Mouse (Mus musculus) lung, postnatal 14 days (tissue): ENCODE measurements around the gene Phlda2.

Source experiments
- DNase-seq: peaks from one replicate; pipeline ENCODE4 v3.0.0; 2021

Phlda2 gene

DNA sequence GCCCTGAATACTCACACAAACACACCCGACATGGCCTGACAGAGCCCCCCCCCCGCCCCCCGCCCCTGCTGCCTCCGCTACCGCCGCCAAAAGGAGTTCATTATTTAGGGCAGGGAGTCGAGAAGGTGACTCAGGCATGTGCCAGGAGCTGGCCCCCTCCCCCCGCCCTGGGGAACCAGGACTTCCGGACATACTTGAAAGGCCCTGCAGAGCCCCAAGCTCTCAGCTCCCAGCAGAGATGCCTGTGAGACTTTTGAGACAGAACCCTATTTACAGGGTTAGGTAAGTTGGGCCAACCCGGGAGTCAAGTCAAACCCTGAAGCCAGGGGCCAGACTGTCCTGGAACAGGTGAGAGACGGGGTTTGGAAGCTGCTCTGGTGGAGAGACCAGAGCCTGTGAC is 41.0 kb downstream of the Phlda2 start:
- no peak for DNase-seq

DNA sequence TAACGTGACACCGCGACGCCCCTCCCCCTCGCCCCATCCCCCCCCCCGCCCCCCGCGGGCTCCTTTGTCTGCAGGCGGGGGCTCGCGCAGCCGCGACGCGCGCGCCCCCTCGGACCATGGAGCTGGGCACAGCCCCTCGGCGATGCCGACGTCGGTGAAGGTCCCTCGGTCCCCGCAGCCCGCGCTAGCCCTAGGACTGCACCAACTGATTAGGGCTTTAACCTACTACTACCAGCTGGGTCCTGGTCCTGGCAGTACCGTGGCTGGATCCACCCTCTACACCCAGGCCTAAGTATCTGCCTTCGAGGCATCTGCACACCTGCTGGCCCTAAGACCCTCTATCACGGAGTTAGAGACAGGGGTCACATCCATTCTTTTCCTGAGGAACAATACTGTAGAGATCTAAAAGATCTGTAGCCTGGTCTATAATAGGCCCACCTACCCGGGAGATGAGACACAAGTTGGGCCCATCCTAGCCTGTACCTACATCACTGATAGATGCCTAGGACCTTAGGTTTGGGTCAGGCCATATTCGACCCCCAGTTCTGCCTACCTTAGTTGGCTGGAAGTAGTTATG is 41.6 kb downstream of the Phlda2 start:
- DNase-seq: no peak

- DNase-seq: peak; percentile 89
Observed at GRCm38 (mm10) chr7:143460874-143461273, 42.1 kb downstream of the Phlda2 start, which contains the start of gene Cdkn1c. Gene Cdkn1c, minus strand, starts transcription at chr7:143461050.

DNA sequence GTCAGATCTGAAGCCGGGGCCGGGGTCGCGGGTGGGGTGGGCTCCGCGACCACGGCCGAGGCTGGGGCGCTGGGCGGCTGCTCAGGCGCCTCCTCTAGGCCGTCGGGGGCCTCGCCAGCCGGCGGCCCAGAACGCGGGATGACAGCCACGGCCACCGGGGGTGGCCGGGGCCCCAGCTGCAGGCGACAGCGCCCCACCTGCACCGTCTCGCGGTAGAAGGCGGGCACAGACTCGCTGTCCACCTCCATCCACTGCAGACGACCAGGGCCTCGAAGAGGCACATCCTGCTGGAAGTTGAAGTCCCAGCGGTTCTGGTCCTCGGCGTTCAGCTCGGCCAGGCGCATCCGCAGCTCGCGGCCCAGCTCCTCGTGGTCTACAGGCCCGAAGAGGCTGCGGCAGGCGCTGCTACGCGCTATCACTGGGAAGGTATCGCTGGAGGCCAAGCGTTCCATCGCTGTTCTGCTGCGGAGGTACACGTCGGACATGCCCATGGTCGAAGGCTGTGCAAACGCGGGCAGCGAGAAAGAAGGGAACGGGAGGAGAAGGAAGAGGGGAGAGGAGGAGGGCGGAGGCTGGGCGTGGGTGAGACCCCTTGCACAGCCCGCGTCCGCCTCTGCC is 42.6 kb downstream of the Phlda2 start:
- no peak for DNase-seq

DNA sequence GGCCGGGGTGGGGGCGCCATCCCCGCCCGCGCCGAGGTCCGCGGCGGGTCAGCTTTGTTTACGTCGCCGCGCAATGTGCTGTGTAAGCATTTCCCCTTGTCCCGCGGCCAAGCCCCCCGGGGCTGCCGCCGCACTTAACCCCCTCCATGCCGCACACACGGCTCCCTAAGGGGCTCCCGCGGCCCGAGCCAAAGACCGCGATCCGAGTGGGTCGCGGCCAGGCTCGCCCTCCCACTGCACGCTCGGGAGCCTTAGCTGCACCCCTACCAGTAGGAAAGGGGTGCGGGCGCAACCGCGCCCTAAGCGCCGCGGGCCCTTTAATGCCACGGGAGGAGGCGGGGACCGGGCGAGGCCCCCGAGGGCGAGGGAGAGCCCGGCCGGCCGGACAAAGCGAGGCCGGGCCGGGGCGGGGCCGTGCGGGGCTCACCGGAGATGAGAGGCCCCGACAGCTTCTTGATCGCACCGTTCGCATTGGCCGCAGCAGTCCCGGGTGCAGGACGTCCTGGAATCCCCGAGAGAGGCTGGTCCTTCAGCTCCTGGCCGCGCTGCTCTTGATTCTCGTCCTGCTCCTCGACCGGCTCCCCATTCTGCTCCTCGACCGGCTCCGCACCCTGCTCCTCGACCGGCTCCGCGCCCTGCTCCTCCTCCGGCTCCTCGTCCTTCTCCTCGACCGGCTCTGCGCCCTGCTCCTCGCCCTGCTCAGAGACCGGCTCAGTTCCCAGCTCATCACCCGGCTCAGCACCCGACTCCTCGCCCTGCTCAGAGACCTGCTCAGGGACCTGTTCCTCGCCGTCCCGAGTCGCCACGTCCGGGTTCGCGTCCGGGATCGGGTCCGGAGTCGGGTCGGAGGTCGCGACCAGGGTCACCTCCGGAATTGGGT is 43.4 kb downstream of the Phlda2 start:
- peak; percentile 58 for DNase-seq

DNA sequence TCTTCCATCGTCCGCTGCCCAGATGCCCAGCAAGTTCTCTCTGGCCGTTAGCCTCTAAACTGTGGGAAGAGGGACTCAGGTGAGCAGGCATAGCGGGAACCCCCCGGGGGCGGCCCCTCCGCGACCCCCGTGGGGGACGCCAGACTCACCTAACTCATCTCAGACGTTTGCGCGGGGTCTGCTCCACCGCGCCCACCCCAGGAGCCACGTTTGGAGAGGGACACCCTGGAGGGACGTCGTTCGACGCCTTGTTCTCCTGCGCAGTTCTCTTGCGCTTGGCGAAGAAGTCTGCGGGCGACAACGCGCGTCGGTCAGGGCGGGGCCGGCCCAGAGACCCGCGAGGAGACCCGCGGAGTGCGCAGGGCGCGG is 44.0 kb downstream of the Phlda2 start:
- no peak for DNase-seq
